Mouse (Mus musculus): ENCODE data around the gene Rsph6a.
A peak's percentile ranks its signal among the peaks of the same experiment; 100 is the strongest.

The Rsph6a gene

DNA sequence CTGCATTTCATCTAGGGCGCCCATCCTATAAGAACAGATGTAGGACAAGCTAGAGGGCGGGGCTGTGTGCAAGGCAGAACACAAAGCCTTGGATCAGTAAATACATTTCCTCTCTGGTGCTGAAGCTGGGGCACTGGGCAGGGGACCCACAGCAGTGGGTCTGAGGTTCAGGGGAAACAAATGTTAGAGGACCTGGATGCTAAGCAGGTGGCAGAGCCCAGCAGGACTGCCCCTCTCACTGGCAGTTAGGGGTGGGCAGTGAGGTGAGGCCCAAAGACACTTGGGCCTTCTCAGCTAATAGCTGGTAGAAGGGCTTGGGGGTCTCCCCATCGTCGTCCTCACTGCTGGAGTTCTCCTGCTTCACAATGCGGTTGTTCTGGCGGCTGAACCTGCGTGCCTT is 44.3 kb downstream of the Rsph6a start:
- DNase-seq (ENCODE audit: low spot score in 2 of 2) = no peak

DNA sequence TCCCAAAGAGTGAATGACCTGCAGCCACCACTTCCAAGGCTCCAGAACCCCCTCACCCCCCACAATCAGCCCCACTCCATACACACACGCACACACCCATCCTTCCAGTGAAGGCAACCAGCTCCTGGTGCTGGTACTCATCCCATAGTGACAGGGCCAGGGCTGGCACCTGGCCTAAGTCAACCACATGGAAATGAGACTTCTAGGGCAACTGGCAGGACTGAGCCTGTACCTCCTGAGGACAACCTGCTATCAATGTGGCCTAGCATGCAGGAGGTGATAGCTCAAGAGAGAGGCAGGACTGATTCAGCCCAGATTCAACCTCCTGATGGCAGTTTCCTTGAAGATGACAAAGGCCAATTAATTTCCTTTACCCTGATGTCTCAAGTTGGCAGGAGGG is 45.8 kb downstream of the Rsph6a start:
- no peak for DNase-seq (ENCODE audit: low spot score in 2 of 2)

DNA sequence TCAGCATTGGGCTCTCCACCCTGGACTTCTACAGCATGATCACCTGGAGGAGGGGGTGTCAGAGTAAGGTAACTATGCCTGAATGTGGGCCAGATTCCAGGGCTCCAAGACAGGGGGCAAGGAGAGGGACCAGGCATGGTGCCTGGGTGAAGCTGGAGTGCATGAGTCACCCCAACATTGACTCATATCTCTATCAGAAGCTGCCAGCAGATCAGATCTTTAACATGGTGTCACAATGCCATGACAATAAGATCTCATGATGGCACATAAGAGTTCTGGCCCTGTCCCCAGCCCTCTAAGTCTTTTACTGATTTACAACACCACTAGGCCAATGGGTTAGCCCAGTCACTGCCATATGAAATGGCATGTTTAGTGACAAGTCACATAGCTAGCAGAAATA is 49.3 kb downstream of the Rsph6a start:
- no peak for DNase-seq (ENCODE audit: low spot score in 2 of 2)

DNA sequence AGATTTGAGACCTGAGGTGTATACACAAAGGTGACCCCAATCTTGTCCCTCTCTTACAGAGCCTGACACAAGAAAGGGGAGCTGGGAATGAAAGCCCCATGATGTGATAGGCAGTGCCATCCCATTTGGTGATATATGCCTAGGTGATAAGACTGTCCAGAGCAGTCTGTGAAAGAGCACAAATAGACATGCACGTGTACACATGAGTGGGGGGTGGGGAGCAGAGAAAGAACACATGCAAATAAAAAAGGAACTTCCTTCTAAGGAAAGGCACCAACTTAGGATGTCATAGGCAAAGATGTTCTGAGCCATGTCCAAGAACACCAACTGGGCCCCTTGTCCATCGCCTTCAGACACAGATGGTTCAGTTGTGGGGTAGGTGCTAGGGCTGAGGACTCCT is 50.0 kb downstream of the Rsph6a start:
- no peak for DNase-seq (ENCODE audit: low spot score in 2 of 2)

DNA sequence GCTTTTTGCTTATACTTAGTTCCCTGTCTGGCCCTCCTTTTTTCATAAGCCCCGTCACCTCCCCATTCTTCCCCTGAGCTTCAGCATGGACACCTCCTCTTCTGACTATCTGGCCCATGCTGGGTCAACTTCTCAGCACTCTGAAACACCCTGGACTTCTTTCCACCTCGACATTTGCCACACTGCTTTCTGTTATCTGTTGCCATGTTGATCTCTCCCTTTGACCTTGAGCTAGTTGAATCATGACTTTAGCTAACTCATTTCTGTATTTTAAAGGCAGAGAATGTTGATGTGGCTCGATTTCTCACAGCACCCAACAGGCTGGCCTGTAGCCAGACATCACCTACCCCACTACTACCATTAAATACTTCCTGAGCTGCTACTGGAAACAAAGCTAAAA is 52.9 kb downstream of the Rsph6a start:
- DNase-seq (ENCODE audit: low spot score in 2 of 2) = no peak

GRCm38 (mm10) chr7:19109565-19109964 is 55.1 kb downstream of the Rsph6a start:
- DNase-seq (ENCODE audit: low spot score in 2 of 2) = no peak

DNA sequence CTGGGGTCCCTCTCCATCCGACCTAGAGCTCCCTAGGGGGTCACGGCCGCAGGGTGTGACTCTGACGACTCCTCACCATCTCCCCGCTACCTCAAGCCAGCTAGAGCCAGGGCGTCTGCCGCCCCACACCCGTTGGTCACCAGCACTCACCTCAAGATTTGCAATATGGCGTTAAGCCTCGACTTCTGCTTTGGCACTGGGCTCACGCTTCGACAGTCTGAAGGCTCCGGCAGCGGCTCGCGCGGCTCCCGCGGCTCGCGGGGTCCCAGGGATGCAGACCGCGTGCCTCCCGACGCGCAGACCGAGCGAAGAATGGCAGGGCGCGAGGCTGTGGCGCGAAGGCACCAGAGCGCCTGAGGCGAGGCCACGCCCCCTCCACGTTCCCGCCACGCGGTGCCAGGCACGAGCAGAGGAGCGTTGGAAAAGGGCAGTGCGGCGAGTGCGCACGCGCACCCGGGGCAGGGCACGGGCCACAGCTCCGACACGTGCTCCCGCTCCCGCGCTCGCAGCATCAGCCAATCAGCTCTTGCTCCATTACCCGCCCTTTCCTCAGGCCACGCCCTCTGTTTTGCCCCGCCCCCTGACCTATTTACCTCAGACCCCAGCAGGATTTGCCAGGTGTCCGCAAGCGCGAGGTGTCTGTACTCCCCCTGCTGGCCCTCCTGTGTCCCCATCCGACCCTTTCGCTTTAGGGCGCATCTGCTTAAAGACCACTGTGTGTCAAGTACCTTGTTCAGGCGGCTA is 63.7 kb downstream of the Rsph6a start, which contains the start of gene Gm4969:
Gene Gm4969 (minus strand): TSS at position 341 of the 744 bp plus-strand sequence.
- DNase-seq (ENCODE audit: low spot score in 2 of 2) = peak in 1 of 2 experiments; percentile 43

DNA sequence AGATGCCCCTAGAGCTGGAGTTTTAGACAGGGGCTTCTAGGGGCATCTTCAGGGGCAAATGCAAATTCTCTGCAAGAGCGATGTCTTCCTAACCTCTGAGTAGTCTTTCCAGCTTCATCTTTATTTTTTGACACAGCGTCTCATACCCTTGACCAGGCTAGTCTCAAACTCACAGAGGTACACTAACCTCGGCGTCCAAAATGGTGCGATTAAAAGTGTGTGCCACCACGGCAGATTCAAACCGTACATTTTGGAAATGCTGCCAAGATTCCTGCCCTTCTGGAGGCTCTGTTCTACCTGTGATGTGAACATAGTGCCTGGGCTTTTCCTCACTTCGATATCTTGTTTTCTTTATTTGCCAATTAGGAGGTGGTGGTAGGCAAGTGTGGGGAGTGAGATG is 64.6 kb downstream of the Rsph6a start:
- no peak for DNase-seq (ENCODE audit: low spot score in 2 of 2)

- DNase-seq (ENCODE audit: low spot score in 2 of 2) = peak; percentile 89 to 92
Observed at GRCm38 (mm10) chr7:19119631-19120429, 65.3 kb downstream of the Rsph6a start, which contains the start of gene Fbxo46. Fbxo46 (plus strand) TSS chr7:19119859.

DNA sequence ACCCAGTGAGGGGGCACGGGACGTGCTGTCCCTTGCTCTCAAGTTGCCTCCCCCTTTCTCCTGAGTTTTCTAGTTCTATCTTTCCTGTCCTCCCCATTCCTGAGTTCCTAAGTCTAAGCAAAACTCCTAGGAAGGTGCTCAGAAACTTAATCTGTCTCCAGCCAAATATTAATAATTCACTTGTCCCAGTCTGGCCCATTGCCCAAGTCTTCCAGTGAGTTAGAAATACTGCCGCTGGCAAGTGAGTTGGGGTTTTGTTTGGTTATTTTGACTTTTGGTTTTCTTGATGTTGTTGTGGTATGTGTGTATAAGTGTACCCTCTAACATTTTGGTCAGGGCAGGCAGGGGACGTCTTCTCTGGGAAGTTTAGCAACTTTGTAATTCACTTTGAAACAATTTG is 67.2 kb downstream of the Rsph6a start:
- no peak for DNase-seq (ENCODE audit: low spot score in 2 of 2)
